Mouse (Mus musculus): Measurements from ENCODE around the gene Hoxc8.
A peak's percentile ranks its signal among the peaks of the same experiment; 100 is the strongest.

Hoxc8 gene

GRCm38 (mm10) chr15:102965892-102966775 is 24.3 kb upstream of the Hoxc8 start:
- DNase-seq: peak; percentile 87 to 88

DNA sequence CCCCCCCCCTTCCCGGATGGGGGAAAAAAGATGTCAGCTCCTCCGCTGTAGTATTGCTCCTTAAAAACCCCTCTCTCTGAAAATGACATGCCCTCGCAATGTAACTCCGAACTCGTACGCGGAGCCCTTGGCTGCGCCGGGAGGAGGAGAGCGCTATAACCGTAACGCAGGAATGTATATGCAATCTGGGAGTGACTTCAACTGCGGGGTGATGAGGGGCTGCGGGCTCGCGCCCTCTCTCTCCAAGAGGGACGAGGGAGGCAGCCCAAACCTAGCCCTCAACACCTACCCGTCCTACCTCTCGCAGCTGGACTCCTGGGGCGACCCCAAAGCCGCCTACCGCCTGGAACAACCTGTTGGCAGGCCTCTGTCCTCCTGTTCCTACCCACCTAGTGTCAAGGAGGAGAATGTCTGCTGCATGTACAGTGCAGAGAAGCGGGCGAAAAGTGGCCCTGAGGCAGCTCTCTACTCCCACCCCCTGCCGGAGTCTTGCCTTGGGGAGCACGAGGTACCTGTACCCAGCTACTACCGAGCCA is 23.6 kb upstream of the Hoxc8 start, which contains the start of gene Hoxc10:
Hoxc10 (plus strand) TSS at position 21 of the 536 bp plus-strand sequence.
- no peak for DNase-seq

DNA sequence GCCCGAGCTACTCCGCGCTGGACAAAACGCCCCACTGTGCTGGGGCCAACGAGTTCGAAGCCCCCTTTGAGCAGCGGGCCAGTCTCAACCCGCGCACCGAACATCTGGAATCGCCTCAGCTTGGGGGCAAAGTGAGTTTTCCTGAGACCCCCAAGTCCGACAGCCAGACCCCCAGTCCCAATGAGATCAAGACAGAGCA is 23.2 kb upstream of the Hoxc8 start, which contains the start of gene Hoxc5:
Hoxc5 (plus strand) TSS at position 132 of the 199 bp plus-strand sequence.
- DNase-seq: no peak

DNA sequence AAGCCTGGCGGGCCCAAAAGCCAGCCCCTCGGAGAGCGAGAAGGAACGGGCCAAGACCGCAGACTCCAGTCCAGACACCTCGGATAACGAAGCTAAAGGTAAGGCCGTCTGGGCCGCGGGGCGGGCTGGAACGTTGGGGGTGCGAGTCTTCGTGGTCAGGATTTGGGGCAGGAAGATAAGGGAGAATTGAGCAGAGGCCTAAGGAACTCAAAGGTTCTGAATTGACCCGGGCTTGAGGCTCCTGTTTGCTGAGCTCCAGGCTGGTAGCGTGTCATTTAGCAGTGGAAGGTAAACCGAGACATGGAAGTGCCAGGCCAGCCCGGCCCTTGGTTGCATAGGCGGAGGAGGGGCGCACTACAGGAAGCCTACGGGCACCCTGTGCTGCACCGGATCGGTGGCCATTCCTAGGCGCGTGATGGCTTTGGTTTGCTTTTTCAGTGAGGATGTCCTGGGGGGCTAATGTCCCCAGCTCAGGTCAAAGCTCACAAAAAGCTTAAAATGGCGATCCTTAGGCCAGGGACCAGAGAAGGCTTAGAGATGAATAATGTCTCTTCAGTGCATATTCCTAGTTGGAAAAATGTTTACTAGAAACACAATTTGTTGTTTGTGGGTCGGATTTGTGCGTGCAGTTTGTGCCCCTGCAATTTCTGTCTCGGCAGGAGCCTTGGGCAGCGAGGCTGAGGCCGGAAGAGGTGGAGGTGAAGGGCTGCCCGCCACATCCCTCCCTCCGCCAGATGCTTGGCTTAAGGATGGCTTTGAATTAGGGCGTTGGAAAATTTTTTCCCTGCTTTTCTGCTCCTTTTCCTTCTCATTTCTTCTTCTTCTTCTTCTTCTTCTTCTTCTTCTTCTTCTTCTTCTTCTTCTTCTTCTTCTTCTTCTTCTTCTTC is 22.7 kb upstream of the Hoxc8 start:
- no peak for DNase-seq

- DNase-seq: no peak
Measured at GRCm38 (mm10) chr15:102969296-102969695, 21.1 kb upstream of the Hoxc8 start.

GRCm38 (mm10) chr15:102970740-102971139 is 19.7 kb upstream of the Hoxc8 start:
- no peak for DNase-seq

GRCm38 (mm10) chr15:102972254-102972653 is 18.2 kb upstream of the Hoxc8 start:
- DNase-seq: no peak

- DNase-seq: no peak
Measured at GRCm38 (mm10) chr15:102972753-102973152, 17.7 kb upstream of the Hoxc8 start.

- DNase-seq: no peak
Measured at GRCm38 (mm10) chr15:102975034-102975433, 15.4 kb upstream of the Hoxc8 start.

- DNase-seq: no peak
Measured at GRCm38 (mm10) chr15:102975688-102976111, 14.7 kb upstream of the Hoxc8 start.

DNA sequence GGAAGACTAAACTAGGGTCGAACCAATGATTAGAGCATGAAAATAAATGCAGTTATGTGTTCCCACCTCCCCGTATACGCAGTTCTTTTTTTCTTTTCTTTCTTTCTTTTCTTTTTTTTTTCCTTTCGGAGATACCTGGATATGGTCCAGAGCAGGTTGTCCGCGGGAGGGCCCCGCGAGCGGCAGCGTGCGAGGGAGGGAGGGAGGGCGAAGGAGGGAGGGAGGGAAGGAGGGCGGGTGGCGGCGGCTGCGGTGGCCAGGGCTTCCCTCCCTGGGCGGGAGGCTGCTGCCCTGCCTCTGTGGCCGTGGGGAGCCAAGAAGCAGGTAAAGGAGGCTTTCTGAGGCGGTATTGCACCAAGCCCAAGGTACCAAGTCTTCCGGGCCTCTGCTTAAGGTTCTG is 14.2 kb upstream of the Hoxc8 start, which contains the start of gene Hoxc9:
Hoxc9 (plus strand) TSS at position 269 of the 400 bp plus-strand sequence.
- no peak for DNase-seq

DNA sequence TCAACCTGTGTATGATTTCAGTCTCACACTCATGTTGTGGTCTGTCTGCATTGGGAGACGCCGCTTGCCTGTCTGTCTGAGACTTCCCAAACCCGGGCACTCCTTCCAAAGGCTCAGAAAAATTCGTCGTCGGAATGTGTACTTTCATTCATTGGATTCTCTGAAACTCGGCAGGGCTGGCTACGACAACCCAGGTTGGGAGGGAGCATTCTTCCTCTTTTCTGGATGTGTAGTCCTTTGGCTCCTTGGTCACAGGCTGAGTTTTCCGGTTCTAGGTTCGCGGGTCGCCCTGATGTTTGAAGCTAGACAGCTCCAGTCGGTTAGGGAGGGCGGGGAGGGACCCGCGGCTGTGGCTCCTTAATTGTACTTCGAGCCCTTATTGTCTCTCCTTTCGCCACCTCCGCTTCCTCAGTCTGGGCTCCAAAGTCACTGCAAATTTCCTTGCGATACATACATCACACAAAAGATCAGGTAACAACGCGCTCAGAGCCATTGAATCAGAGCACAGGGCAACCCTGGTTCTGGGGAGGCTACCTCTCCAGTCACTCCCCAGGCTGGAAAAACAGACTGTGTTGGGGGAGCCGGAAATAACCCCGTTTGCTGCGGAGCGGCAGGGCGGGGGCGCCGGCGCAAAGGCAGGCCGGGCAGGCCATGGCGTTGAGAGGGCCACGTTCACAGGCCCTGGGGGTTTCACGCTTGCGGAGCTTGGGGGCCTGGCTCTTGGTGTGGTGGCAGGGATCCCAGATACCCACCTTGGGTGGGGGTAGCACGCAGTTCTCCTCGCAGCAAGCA is 13.6 kb upstream of the Hoxc8 start:
- DNase-seq: no peak

GRCm38 (mm10) chr15:102977423-102977974 is 12.9 kb upstream of the Hoxc8 start:
- DNase-seq: no peak

DNA sequence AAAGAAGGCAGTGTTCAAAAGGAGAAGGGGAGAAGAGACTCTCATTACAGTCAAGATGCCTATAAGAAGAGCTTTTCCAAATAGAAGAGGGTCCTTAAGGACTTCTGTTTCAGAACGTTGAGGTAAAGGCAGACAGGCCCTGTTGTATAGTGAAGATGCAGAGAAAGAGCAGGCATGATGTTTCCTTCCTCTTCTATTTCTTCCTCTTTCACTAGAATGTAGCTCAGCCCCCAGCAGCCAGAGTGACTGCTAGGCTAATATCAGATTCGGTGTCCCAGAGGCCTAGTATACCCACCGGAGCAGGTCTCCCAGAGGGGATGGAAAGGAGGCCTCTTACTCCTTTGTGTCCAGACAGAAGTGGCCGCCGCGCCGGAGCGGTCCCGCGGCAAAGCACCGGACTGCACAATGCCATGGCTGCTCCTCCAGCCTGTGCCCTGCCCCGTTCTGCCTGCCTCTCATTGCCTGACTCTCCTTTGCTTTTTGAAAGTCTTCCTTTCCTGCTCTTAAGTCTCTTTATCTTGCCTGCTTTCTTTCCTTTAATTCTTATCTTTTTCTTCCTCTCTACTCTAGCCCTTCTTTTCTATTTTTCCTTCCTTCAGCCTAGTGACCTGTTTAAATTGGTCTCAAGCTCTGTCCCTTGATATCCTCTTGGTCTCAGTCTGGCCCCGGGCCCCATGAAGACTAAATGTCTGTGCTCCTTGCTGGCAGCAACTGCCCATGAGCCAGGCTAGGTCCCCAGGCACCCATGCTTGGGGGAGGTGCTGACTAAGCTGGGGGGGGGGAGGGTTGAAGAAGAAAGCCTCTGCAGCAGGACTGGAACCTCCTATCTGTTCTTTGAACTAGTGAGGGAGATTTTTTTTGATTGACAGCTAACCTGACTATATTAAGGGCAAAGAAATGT is 11.5 kb upstream of the Hoxc8 start:
- no peak for DNase-seq

GRCm38 (mm10) chr15:102979936-102980335 is 10.5 kb upstream of the Hoxc8 start:
- no peak for DNase-seq

- no peak for DNase-seq
Measured at GRCm38 (mm10) chr15:102980352-102980751, 10.1 kb upstream of the Hoxc8 start.

DNA sequence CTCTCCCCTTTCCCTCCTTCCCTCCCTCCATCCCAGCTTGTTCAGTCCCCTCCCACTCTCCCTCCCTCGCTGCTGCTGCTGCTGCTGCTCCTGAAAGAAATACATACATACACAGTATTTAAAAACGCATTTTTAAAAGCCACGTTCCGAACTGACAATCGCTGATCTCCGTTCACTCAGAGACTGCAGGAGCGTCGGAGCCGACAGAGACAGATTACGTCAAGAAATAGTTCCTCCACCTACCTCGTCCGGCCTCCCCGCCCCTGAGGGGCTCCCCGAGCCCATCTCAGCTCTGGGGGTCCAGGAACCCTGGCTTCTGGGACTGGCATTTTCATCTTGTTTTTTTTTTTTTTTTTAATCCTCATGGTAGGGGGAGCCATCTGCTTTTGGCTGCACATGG is 9.5 kb upstream of the Hoxc8 start:
- no peak for DNase-seq

DNA sequence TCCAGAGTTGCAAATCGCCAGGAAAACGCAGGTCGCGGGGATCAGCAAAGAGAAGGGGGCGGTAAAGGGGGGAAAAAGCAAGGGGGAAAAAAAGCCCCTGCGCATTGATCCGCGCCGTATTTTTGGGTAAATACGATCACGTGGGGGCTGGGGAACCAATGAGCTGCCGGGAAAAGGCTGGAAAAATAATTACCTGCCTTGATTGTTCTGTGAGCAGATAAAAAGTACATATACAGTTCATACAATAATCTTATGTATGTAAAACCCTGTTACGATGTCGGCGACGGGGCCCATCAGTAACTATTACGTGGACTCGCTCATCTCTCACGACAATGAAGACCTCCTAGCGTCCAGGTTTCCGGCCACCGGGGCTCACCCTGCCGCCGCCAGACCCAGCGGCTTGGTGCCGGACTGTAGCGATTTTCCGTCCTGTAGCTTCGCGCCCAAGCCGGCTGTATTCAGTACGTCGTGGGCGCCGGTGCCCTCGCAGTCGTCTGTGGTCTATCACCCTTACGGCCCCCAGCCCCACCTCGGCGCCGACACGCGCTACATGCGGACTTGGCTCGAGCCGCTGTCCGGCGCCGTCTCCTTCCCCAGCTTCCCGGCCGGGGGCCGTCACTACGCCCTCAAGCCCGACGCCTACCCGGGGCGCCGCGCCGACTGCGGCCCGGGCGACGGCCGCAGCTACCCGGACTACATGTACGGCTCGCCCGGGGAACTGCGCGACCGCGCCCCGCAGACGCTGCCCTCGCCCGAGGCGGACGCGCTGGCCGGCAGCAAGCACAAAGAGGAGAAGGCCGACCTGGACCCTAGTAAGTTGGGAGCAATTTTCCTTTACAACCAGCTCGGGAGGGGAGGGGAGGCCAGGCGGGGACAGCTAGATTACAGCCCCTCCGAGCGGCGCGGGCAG is 8.8 kb upstream of the Hoxc8 start:
- DNase-seq: no peak

GRCm38 (mm10) chr15:102983716-102984115 is 6.7 kb upstream of the Hoxc8 start:
- DNase-seq: no peak

DNA sequence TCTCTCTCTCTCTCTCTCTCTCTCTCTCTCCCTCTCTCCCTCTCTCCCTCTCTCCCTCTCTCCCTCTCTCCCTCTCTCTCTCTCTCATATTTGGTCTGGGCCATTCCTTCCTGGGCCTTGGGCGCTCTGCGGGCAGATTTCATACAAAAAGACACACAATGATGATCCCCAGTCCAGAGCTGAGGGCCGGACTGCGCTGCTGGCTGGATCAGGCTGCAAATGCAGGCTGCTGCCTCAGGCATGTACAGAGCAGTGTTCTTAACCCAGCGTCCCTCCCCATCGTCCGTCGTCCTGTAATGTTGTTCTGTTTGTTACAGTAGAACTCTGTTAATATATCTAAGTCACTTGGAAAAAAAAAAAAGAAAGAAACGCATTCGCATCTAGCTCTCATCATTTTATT is 5.9 kb upstream of the Hoxc8 start:
- no peak for DNase-seq
